Mouse (Mus musculus): ENCODE data around the gene Mtg2. TPM values are rescaled to one million over a fixed set of nuclear protein-coding genes. Genes with fewer than 3 reads are reported as not detected.

Gene Mtg2
- total and polyA plus RNA-seq, 3 experiments, result 23.5 to 24.7 (median 24.1) TPM

- TF ChIP-seq ZMIZ1 (IDR thresholded peaks at IDR 0.05; ENCODE audit: low read depth, low read length) (peak; percentile 68; the same call in 1 of the 2 replicates), POLR2AphosphoS2 (IDR thresholded peaks at IDR 0.05; ENCODE audit: low read depth, low read length) (0 out of 2 replicates have a peak, but pooled peaks have one; percentile 54), MEF2A (IDR thresholded peaks at IDR 0.05; ENCODE audit: borderline replicate concordance, low read depth, low read length) (no peak), USF2 (conservative IDR thresholded peaks at IDR 0.05; ENCODE audit: low read depth, low read length) (no peak), NELFE (IDR thresholded peaks at IDR 0.05; ENCODE audit: low read depth, low read length) (peak; percentile 88), BHLHE40 (IDR thresholded peaks at IDR 0.05; ENCODE audit: low read depth, low read length) (peak; percentile 97), MAZ (IDR thresholded peaks at IDR 0.05; ENCODE audit: low read depth, low read length) (peak; percentile 68), JUN (IDR thresholded peaks at IDR 0.05; ENCODE audit: insufficient read depth, low read depth, low read length) (no peak), TBP (conservative IDR thresholded peaks at IDR 0.05; ENCODE audit: low read depth, low read length) (0 out of 2 replicates have a peak, but pooled peaks have one; percentile 28), E2F4 (IDR thresholded peaks at IDR 0.05; ENCODE audit: insufficient replicate concordance, low read depth, low read length) (no peak), USF1 (IDR thresholded peaks at IDR 0.05; ENCODE audit: low read depth, low read length) (no peak), ZNF384 (IDR thresholded peaks at IDR 0.05; ENCODE audit: low read depth, low read length) (no peak), TCF12 (IDR thresholded peaks at IDR 0.05; ENCODE audit: low read depth, low read length) (peak; percentile 90)
Measured at GRCm38 (mm10) chr2:180024401-180025098, 45.8 kb upstream of the Mtg2 start, which contains the start of gene Lsm14b (continued).

GRCm38 (mm10) chr2:180025135-180025860, 45.1 kb upstream of the Mtg2 start:
- DNase-seq (ENCODE audit: extremely low read depth), result no peak
- H3K36me3 ChIP-seq (replicated peaks in 1 of 2; ENCODE audit: control insufficient read depth in 1 of 2, insufficient read depth in 1 of 2, low read length in 1 of 2), result peaks cover 18 to 38% of the 10 kb centered on the region in 2 experiments
- H3K9me3 ChIP-seq (replicated peaks; ENCODE audit: low read length), result no peaks in the 10 kb centered on the region
- H3K79me2 ChIP-seq (replicated peaks; ENCODE audit: control insufficient read depth, extremely low read depth, insufficient read depth, poor library complexity, severe bottlenecking), result 0 out of 2 replicates have a peak, but pooled peaks cover 5% of the 10 kb centered on the region
- TF ChIP-seq MXI1 (IDR thresholded peaks at IDR 0.05; ENCODE audit: low read depth, low read length), result peak; percentile 42; the same call in 1 of the 2 replicates
- TF ChIP-seq BHLHE40 (IDR thresholded peaks at IDR 0.05; ENCODE audit: low read depth, low read length), result no peak
- dilution Hi-C loops (cut with MboI; ENCODE audit: extremely low pct_ligation_motif_present, extremely low pct_unique_long_range_greater_than_20kb, low sequenced_read_pairs) (no loop called here), in situ Hi-C loops (cut with MboI; ENCODE audit: low pct_ligation_motif_present, low pct_unique_long_range_greater_than_20kb, low sequenced_read_pairs) (no loop called here)
- peak overlapping the region; percentile 59 for H3K4me2 ChIP-seq (ENCODE audit: insufficient read depth, low read depth, poor library complexity, severe bottlenecking)
- H3K27ac ChIP-seq (ENCODE audit: insufficient read depth, low read depth), result peak overlapping the region; percentile 13
- H3K9ac ChIP-seq (ENCODE audit: insufficient read depth, low read depth), result peak overlapping the region; percentile 92
- peaks cover 11 to 30% of the 10 kb centered on the region in 2 experiments for H3K4me1 ChIP-seq (ENCODE audit: control insufficient read depth in 1 of 2, insufficient read depth in 2 of 2)
- peak overlapping the region; percentile 53 to 96 (median 81) for H3K4me3 ChIP-seq (replicated peaks in 1 of 3; ENCODE audit: low read depth in 2 of 3, low read length in 2 of 3, poor library complexity in 1 of 3)
- peaks cover 35% of the 10 kb centered on the region for H3K27me3 ChIP-seq (replicated peaks)

GRCm38 (mm10) chr2:180025861-180026200, 44.6 kb upstream of the Mtg2 start:
- Histone ChIP-seq H3K4me2 (ENCODE audit: insufficient read depth, low read depth, poor library complexity, severe bottlenecking) (peak overlapping the region; percentile 59), H3K79me2 (replicated peaks; ENCODE audit: control insufficient read depth, extremely low read depth, insufficient read depth, poor library complexity, severe bottlenecking) (0 out of 2 replicates have a peak, but pooled peaks cover 5% of the 10 kb centered on the region), H3K27ac (ENCODE audit: insufficient read depth, low read depth) (no peak overlapping the region), H3K27me3 (replicated peaks) (peaks cover 30% of the 10 kb centered on the region), H3K9ac (ENCODE audit: insufficient read depth, low read depth) (peak overlapping the region; percentile 92), H3K4me1 (ENCODE audit: control insufficient read depth in 1 of 2, insufficient read depth in 2 of 2) (peaks cover 11 to 30% of the 10 kb centered on the region in 2 experiments), H3K9me3 (replicated peaks; ENCODE audit: low read length) (no peaks in the 10 kb centered on the region), H3K4me3 (replicated peaks in 1 of 3; ENCODE audit: low read depth in 2 of 3, low read length in 2 of 3, poor library complexity in 1 of 3) (peak overlapping the region; percentile 53 to 96 (median 81)), H3K36me3 (replicated peaks in 1 of 2; ENCODE audit: control insufficient read depth in 1 of 2, insufficient read depth in 1 of 2, low read length in 1 of 2) (peaks cover 21 to 43% of the 10 kb centered on the region in 2 experiments)
- no peak for DNase-seq (ENCODE audit: extremely low read depth)
- TF ChIP-seq SMC3 (IDR thresholded peaks at IDR 0.05; ENCODE audit: low read depth, low read length) (no peak), CHD2 (IDR thresholded peaks at IDR 0.05; ENCODE audit: low read length) (no peak), MXI1 (IDR thresholded peaks at IDR 0.05; ENCODE audit: low read depth, low read length) (0 out of 2 replicates have a peak, but pooled peaks have one; percentile 5), MEF2A (IDR thresholded peaks at IDR 0.05; ENCODE audit: borderline replicate concordance, low read depth, low read length) (no peak)
- in situ Hi-C loops (cut with MboI; ENCODE audit: low pct_ligation_motif_present, low pct_unique_long_range_greater_than_20kb, low sequenced_read_pairs) (no loop called here), dilution Hi-C loops (cut with MboI; ENCODE audit: extremely low pct_ligation_motif_present, extremely low pct_unique_long_range_greater_than_20kb, low sequenced_read_pairs) (no loop called here)
